Mouse (Mus musculus) heart, embryonic 12.5 days (tissue): ENCODE measurements around the gene Tsc2. TPM values are rescaled to one million over a fixed set of nuclear protein-coding genes. Genes with fewer than 3 reads are reported as not detected.

Experiments used
- ATAC-seq: fragments of 200-750 bp; cut with Nextera tagmentation; 2 replicates; pipeline ENCODE4 v1.8.0; 2017; ENCODE audit warnings: moderate TSS enrichment, moderate library complexity; ENCODE audit not compliant: insufficient number of reproducible peaks, low FRiP score
- H3K27ac ChIP-seq: fragments of 300-500 bp; sonication (generic); 2 replicates; pipeline ENCODE4 v1.5.1; 2016; ENCODE audit warnings: mild to moderate bottlenecking, moderate library complexity; ENCODE audit not compliant: poor library complexity, severe bottlenecking
- H3K27me3 ChIP-seq: fragments of 300-500 bp; sonication (generic); replicated peaks from 2 replicates; pipeline ENCODE4 v1.6.1; 2016; ENCODE audit warnings: mild to moderate bottlenecking, moderate library complexity
- H3K36me3 ChIP-seq: fragments of 300-500 bp; sonication (generic); 2 replicates; pipeline ENCODE4 v1.6.1; 2016; ENCODE audit warnings: mild to moderate bottlenecking, moderate library complexity
- H3K4me1 ChIP-seq: fragments of 300-500 bp; sonication (generic); replicated peaks from 2 replicates; pipeline ENCODE4 v1.6.1; 2016; ENCODE audit warnings: mild to moderate bottlenecking
- H3K4me2 ChIP-seq: fragments of 300-500 bp; sonication (generic); 2 replicates; pipeline ENCODE4 v1.6.1; 2016; ENCODE audit warnings: mild to moderate bottlenecking, moderate library complexity
- H3K4me3 ChIP-seq: fragments of 300-500 bp; sonication (generic); 2 replicates; pipeline ENCODE4 v1.5.1; 2016; ENCODE audit warnings: mild to moderate bottlenecking
- H3K9ac ChIP-seq: fragments of 300-500 bp; sonication (generic); 2 replicates; pipeline ENCODE4 v1.6.1; 2016; ENCODE audit warnings: mild to moderate bottlenecking, moderate library complexity
- H3K9me3 ChIP-seq: fragments of 300-500 bp; sonication (generic); replicated peaks from 2 replicates; pipeline ENCODE4 v1.6.1; 2016; ENCODE audit warnings: mild to moderate bottlenecking, moderate library complexity
- WGBS: fragments of 180-500 bp; shearing (Covaris S2); methylation state at CpG from one replicate; pipeline ENCODE4 v1.1.7; 2016; 5-methylcytosine and 5-hydroxymethylcytosine counted together
- polyA plus RNA-seq: library from polyadenylated mRNA; unstranded; fragments of >200 nt; fragmentation: Nextera tagmentation; extraction: Ambion mirVana; gene quantifications from 2 replicates; pipeline ENCODE4 v1.2.1, GENCODE M21; 2016

Tsc2 gene
- polyA plus RNA-seq, 1 experiment from 2014 or later, result 66.5 TPM

- Histone ChIP-seq H3K4me1 (peaks cover 11% of the 10 kb centered on the region), H3K4me2 (no peak overlapping the region), H3K9me3 (no peaks in the 10 kb centered on the region), H3K4me3 (no peak overlapping the region), H3K27ac (no peak overlapping the region), H3K27me3 (no peaks in the 10 kb centered on the region), H3K9ac (no peak overlapping the region), H3K36me3 (peaks cover 70% of the 10 kb centered on the region)
- no peak for ATAC-seq
- WGBS, result 79% methylated on average over 4 of the region's 4 CpGs
Observed at GRCm38 (mm10) chr17:24608370-24608769, 24.1 kb downstream of the Tsc2 start.

- Histone ChIP-seq H3K27me3 (no peaks in the 10 kb centered on the region), H3K4me2 (no peak overlapping the region), H3K4me3 (no peak overlapping the region), H3K4me1 (no peaks in the 10 kb centered on the region; the same call in 1 of the 2 replicates), H3K36me3 (peaks cover 97% of the 10 kb centered on the region), H3K9me3 (no peaks in the 10 kb centered on the region), H3K9ac (no peak overlapping the region), H3K27ac (no peak overlapping the region)
- WGBS, result 72% methylated on average over 3 of the region's 3 CpGs
- no peak for ATAC-seq
Observed at GRCm38 (mm10) chr17:24604557-24604956, 27.9 kb downstream of the Tsc2 start.

- no peaks in the 10 kb centered on the region for H3K9me3 ChIP-seq
- 93% methylated on average over 8 of the region's 8 CpGs for WGBS
- no peak overlapping the region for H3K4me2 ChIP-seq
- no peaks in the 10 kb centered on the region for H3K27me3 ChIP-seq
- peaks cover 99% of the 10 kb centered on the region for H3K36me3 ChIP-seq
- H3K4me3 ChIP-seq, result no peak overlapping the region
- H3K27ac ChIP-seq, result no peak overlapping the region
- no peak for ATAC-seq
- no peak overlapping the region for H3K9ac ChIP-seq
- H3K4me1 ChIP-seq, result no peaks in the 10 kb centered on the region; the same call in 1 of the 2 replicates
Observed at GRCm38 (mm10) chr17:24603961-24604360, 28.5 kb downstream of the Tsc2 start.

GRCm38 (mm10) chr17:24600502-24600901 lies 31.9 kb downstream of the Tsc2 start:
- Histone ChIP-seq H3K9me3 (no peaks in the 10 kb centered on the region), H3K27me3 (no peaks in the 10 kb centered on the region), H3K27ac (no peak overlapping the region), H3K4me1 (no peaks in the 10 kb centered on the region; the same call in 1 of the 2 replicates), H3K36me3 (peaks cover 99% of the 10 kb centered on the region), H3K4me2 (no peak overlapping the region), H3K9ac (no peak overlapping the region), H3K4me3 (no peak overlapping the region)
- WGBS, result 94% methylated on average over 4 of the region's 4 CpGs
- ATAC-seq, result no peak

GRCm38 (mm10) chr17:24597989-24598388 lies 34.4 kb downstream of the Tsc2 start:
- Histone ChIP-seq H3K27ac (no peak overlapping the region), H3K27me3 (no peaks in the 10 kb centered on the region), H3K4me1 (no peaks in the 10 kb centered on the region), H3K9ac (no peak overlapping the region), H3K9me3 (no peaks in the 10 kb centered on the region), H3K4me3 (no peak overlapping the region), H3K36me3 (peaks cover 100% of the 10 kb centered on the region), H3K4me2 (no peak overlapping the region)
- ATAC-seq, result no peak
- 81% methylated on average over 3 of the region's 3 CpGs for WGBS

GRCm38 (mm10) chr17:24596471-24597183 lies 35.8 kb downstream of the Tsc2 start:
- Histone ChIP-seq H3K27ac (no peak overlapping the region), H3K4me1 (no peaks in the 10 kb centered on the region), H3K9me3 (no peaks in the 10 kb centered on the region), H3K4me2 (no peak overlapping the region), H3K4me3 (no peak overlapping the region), H3K36me3 (peaks cover 99% of the 10 kb centered on the region), H3K9ac (no peak overlapping the region), H3K27me3 (no peaks in the 10 kb centered on the region)
- WGBS, result 90% methylated on average over 19 of the region's 19 CpGs
- no peak for ATAC-seq

GRCm38 (mm10) chr17:24596073-24596466 lies 36.4 kb downstream of the Tsc2 start:
- no peaks in the 10 kb centered on the region for H3K9me3 ChIP-seq
- H3K27me3 ChIP-seq, result no peaks in the 10 kb centered on the region
- peaks cover 99% of the 10 kb centered on the region for H3K36me3 ChIP-seq
- H3K27ac ChIP-seq, result no peak overlapping the region
- ATAC-seq, result no peak
- no peak overlapping the region for H3K9ac ChIP-seq
- no peaks in the 10 kb centered on the region for H3K4me1 ChIP-seq
- WGBS, result 83% methylated on average over 5 of the region's 5 CpGs
- no peak overlapping the region for H3K4me2 ChIP-seq
- no peak overlapping the region for H3K4me3 ChIP-seq

GRCm38 (mm10) chr17:24595126-24596072 lies 37.0 kb downstream of the Tsc2 start:
- Histone ChIP-seq H3K27me3 (no peaks in the 10 kb centered on the region), H3K27ac (no peak overlapping the region), H3K9me3 (no peaks in the 10 kb centered on the region), H3K9ac (no peak overlapping the region), H3K36me3 (peaks cover 99% of the 10 kb centered on the region), H3K4me2 (no peak overlapping the region), H3K4me3 (no peak overlapping the region), H3K4me1 (no peaks in the 10 kb centered on the region)
- 81% methylated on average over 17 of the region's 17 CpGs for WGBS
- ATAC-seq, result no peak

- Histone ChIP-seq H3K4me1 (no peaks in the 10 kb centered on the region), H3K4me2 (no peak overlapping the region), H3K4me3 (no peak overlapping the region), H3K9me3 (no peaks in the 10 kb centered on the region), H3K9ac (no peak overlapping the region), H3K27ac (no peak overlapping the region), H3K36me3 (peaks cover 91% of the 10 kb centered on the region), H3K27me3 (no peaks in the 10 kb centered on the region)
- ATAC-seq, result no peak
- 88% methylated on average over 26 of the region's 26 CpGs for WGBS
Observed at GRCm38 (mm10) chr17:24593992-24594890, 38.2 kb downstream of the Tsc2 start.

GRCm38 (mm10) chr17:24593248-24593647 lies 39.2 kb downstream of the Tsc2 start:
- no peak for ATAC-seq
- H3K36me3 ChIP-seq, result peaks cover 87% of the 10 kb centered on the region
- H3K4me2 ChIP-seq, result no peak overlapping the region
- H3K27ac ChIP-seq, result no peak overlapping the region
- H3K4me3 ChIP-seq, result no peak overlapping the region
- no peak overlapping the region for H3K9ac ChIP-seq
- no peaks in the 10 kb centered on the region for H3K4me1 ChIP-seq
- WGBS, result 73% methylated on average over 5 of the region's 5 CpGs
- no peaks in the 10 kb centered on the region for H3K9me3 ChIP-seq
- H3K27me3 ChIP-seq, result no peaks in the 10 kb centered on the region
